Mouse (Mus musculus): ENCODE measurements around the gene Ss18l1.
A peak's percentile ranks its signal among the peaks of the same experiment; 100 is the strongest.

Gene Ss18l1

GRCm38 (mm10) chr2:180040406-180040805 is 1.9 kb upstream of the Ss18l1 start:
- no peak for DNase-seq

GRCm38 (mm10) chr2:180041577-180042255 is 593 bp upstream of the Ss18l1 start:
- peak in 1 of 2 experiments; percentile 70 for DNase-seq

- peak; percentile 78 to 85 for DNase-seq
Observed at GRCm38 (mm10) chr2:180042858-180043515, 678 bp downstream of the Ss18l1 start.

- DNase-seq = peak; percentile 56 to 63
Observed at GRCm38 (mm10) chr2:180045283-180045682, 3.0 kb downstream of the Ss18l1 start.

GRCm38 (mm10) chr2:180047580-180047979 is 5.3 kb downstream of the Ss18l1 start:
- no peak for DNase-seq

- DNase-seq = no peak
Observed at GRCm38 (mm10) chr2:180047980-180048635, 5.8 kb downstream of the Ss18l1 start.

GRCm38 (mm10) chr2:180050986-180051385 is 8.7 kb downstream of the Ss18l1 start:
- peak; percentile 95 to 97 for DNase-seq

- peak; percentile 27 to 60 for DNase-seq
Observed at GRCm38 (mm10) chr2:180051986-180052733, 9.9 kb downstream of the Ss18l1 start.

- no peak for DNase-seq
Observed at GRCm38 (mm10) chr2:180053001-180053400, 10.7 kb downstream of the Ss18l1 start.

GRCm38 (mm10) chr2:180063338-180064131 is 21.2 kb downstream of the Ss18l1 start:
- no peak for DNase-seq

- DNase-seq = no peak
Observed at GRCm38 (mm10) chr2:180069770-180070480, 27.6 kb downstream of the Ss18l1 start.

GRCm38 (mm10) chr2:180070481-180071453 is 28.5 kb downstream of the Ss18l1 start, which contains the start of gene Mtg2:
TSS of gene Mtg2 (plus strand) at chr2:180070588.
- DNase-seq = peak; percentile 97

GRCm38 (mm10) chr2:180071671-180072070 is 29.4 kb downstream of the Ss18l1 start:
- no peak for DNase-seq

GRCm38 (mm10) chr2:180072886-180073285 is 30.6 kb downstream of the Ss18l1 start:
- no peak for DNase-seq

- no peak for DNase-seq
Observed at GRCm38 (mm10) chr2:180077622-180078021, 35.3 kb downstream of the Ss18l1 start.

GRCm38 (mm10) chr2:180080680-180081079 is 38.4 kb downstream of the Ss18l1 start:
- DNase-seq = no peak

- no peak for DNase-seq
Observed at GRCm38 (mm10) chr2:180083063-180083462, 40.8 kb downstream of the Ss18l1 start.

GRCm38 (mm10) chr2:180084565-180084964 is 42.3 kb downstream of the Ss18l1 start:
- no peak for DNase-seq

GRCm38 (mm10) chr2:180085926-180086636 is 43.8 kb downstream of the Ss18l1 start:
- DNase-seq = peak; percentile 63 to 64

- DNase-seq = no peak
Observed at GRCm38 (mm10) chr2:180086637-180087027, 44.3 kb downstream of the Ss18l1 start.

Data from cerebellum, postnatal 14 days (tissue).